In the genomic region with DNA sequence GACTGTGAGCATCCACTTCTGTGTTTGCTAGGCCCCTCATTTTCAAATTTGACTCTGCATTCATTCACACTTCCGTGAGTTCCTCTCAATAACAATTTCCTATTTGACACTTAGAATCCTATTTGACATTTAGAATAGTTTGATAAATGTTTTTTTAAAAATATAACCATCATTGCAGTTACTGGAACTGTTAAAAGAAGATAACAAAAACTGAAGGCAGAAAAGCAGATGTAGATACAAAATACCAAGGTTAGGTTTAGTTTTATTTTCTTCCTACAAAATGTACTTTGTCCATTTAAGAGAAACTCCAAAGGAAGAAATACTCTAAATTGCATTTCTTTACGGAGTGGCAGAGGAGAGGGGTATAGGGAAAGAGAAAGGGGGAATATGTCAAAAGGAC, we compare ENCODE assay signal across 42 mouse cellular contexts. TPM values are rescaled to one million over a fixed set of nuclear protein-coding genes. Genes with fewer than 3 reads are reported as not detected.
"Had no signal": no experiment of that assay in that cellular context is flagged by ENCODE, and none has a peak within 500 bp of the region (broad histone marks: within the 10 kb centered on the region; RNA-seq: fewer than 3 reads in every experiment).

No protein-coding gene starts in this region.

- H3K9me3 ChIP-seq: limb, embryonic 10.5 days; limb, embryonic 12.5 days; limb, embryonic 13.5 days; limb, embryonic 15.5 days; liver, embryonic 12.5 days; liver, embryonic 13.5 days; liver, embryonic 15.5 days; lung, embryonic 15.5 days; megakaryocyte, embryonic 14.5 days; midbrain, embryonic 10.5 days; midbrain, embryonic 12.5 days; midbrain, embryonic 13.5 days; midbrain, embryonic 15.5 days; neural tube, embryonic 12.5 days had no signal

- H3K9ac ChIP-seq: limb, embryonic 12.5 days; limb, embryonic 13.5 days; limb, embryonic 15.5 days; liver, embryonic 12.5 days; liver, embryonic 13.5 days; liver, embryonic 14.5 days; liver, embryonic 15.5 days; liver, postnatal 0 days; lung, embryonic 14.5 days; lung, embryonic 15.5 days; midbrain, embryonic 12.5 days; midbrain, embryonic 13.5 days; midbrain, embryonic 15.5 days; neural tube, embryonic 12.5 days had no signal

- H3K27ac ChIP-seq: limb, embryonic 10.5 days; limb, embryonic 12.5 days; limb, embryonic 13.5 days; limb, embryonic 15.5 days; liver, embryonic 12.5 days; liver, embryonic 13.5 days; liver, embryonic 14.5 days; liver, embryonic 15.5 days; lung, embryonic 15.5 days; macrophage; midbrain, embryonic 10.5 days; midbrain, embryonic 12.5 days; midbrain, embryonic 13.5 days; midbrain, embryonic 15.5 days; neural tube, embryonic 12.5 days had no signal

- ATAC-seq: liver, embryonic 12.5 days; liver, postnatal 0 days; lung, postnatal 0 days; midbrain, embryonic 13.5 days; midbrain, embryonic 15.5 days; midbrain, embryonic 16.5 days had no signal

- H3K4me3 ChIP-seq: limb, embryonic 10.5 days; limb, embryonic 12.5 days; limb, embryonic 13.5 days; limb, embryonic 15.5 days; liver, embryonic 12.5 days; liver, embryonic 13.5 days; liver, embryonic 15.5 days; lung, embryonic 15.5 days; megakaryocyte, embryonic 14.5 days; midbrain, embryonic 10.5 days; midbrain, embryonic 12.5 days; midbrain, embryonic 13.5 days; midbrain, embryonic 15.5 days; myocyte; neural tube, embryonic 12.5 days had no signal

- H3K27me3 ChIP-seq: limb, embryonic 12.5 days; limb, embryonic 13.5 days; limb, embryonic 15.5 days; liver, embryonic 12.5 days; liver, embryonic 13.5 days; liver, embryonic 15.5 days; lung, embryonic 15.5 days; megakaryocyte, embryonic 14.5 days; midbrain, embryonic 12.5 days; midbrain, embryonic 13.5 days; midbrain, embryonic 15.5 days; neural tube, embryonic 12.5 days had no signal

- H3K4me1 ChIP-seq: limb, embryonic 10.5 days; limb, embryonic 12.5 days; limb, embryonic 13.5 days; limb, embryonic 15.5 days; liver, embryonic 15.5 days; lung, embryonic 15.5 days; midbrain, embryonic 10.5 days; midbrain, embryonic 12.5 days; midbrain, embryonic 13.5 days; midbrain, embryonic 15.5 days; neural tube, embryonic 12.5 days had no signal

- DNase-seq: left cerebral cortex, postnatal 4 days; liver; liver, embryonic 13.5 days; liver, postnatal 0 days; lung, adult 18-20 months; lung, adult 2 months; lung, embryonic 14.5 days; lung, postnatal 10 days; lung, postnatal 14 days; lung, postnatal 36 days; lung, postnatal 4 days; midbrain, embryonic 14.5 days had no signal

RNA-seq across cellular contexts. Expression of a gene that starts 37.3 kb away (rescaled TPM):
- total RNA-seq: left cerebral cortex, postnatal 10 days; left cerebral cortex, postnatal 14 days; left cerebral cortex, postnatal 25 days; left cerebral cortex, postnatal 36 days; left cerebral cortex, postnatal 4 days; liver, adult 2 months; megakaryocyte progenitor cell, adult 5-6 weeks; megakaryocyte, adult 5-6 weeks; megakaryocyte-erythroid progenitor cell, adult 5-6 weeks; midbrain, postnatal 0 days; monocyte, adult 5-6 weeks had no signal
- polyA plus RNA-seq: liver, adult 2 months; liver, embryonic 13.5 days; liver, embryonic 15.5 days; liver, embryonic 16.5 days; liver, postnatal 0 days; lung, adult 2 months; lung, embryonic 14.5 days; lung, embryonic 15.5 days; lung, embryonic 16.5 days; lung, postnatal 0 days; macrophage; midbrain, embryonic 13.5 days; midbrain, embryonic 14.5 days; midbrain, embryonic 15.5 days; midbrain, embryonic 16.5 days; midbrain, postnatal 0 days had no signal
